Mouse (Mus musculus): ENCODE data around the gene Cacnb1. TPM values are rescaled to one million over a fixed set of nuclear protein-coding genes. Genes with fewer than 3 reads are reported as not detected.

The Cacnb1 gene
- polyA plus RNA-seq, 1 experiment = 0.32 TPM

DNA sequence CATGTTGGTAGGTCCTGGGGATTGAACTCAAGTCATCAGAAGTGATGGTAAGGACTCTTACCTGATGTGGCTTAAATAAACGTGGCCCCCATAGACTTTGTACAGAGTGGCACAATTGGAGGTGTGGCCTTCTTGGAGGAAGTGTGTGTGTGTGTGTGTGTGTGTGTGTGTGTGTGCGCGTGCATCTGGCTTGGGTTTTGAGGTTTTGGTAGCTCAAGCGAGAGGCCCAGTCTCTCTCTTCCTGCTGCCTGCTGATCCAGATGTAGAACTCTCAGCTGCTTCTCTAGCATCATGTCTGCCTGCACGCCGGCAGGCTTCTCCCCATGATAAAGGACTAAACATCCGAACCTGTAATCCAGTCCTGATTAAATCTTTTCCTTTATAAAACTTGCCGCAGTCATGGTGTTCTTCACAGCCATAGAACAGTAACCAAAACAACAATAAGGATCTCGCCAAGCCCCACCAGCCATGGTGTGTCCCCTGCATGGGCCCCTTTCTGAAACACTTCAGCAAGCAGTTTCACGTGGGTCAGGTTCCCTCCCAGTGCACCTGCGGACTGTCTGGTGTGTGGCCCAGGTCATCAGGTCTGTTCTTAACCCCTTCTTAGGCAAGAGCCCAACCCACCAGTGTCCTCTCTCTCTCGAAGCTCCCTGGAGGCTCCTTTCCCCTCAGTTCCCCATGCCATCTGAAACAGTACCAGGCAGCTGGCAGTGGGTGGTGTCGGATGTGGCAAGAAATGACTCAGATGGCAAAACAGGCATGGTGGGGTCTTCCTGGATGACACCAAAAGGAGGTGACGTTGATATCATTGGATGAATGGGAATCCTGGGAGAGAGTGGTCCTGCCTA lies 27.1 kb upstream of the Cacnb1 start:
- no peak for TF ChIP-seq GATA1 (IDR thresholded peaks at IDR 0.05; ENCODE audit: low read length)

GRCm38 (mm10) chr11:98047745-98048144 lies 24.9 kb upstream of the Cacnb1 start:
- no peak for TF ChIP-seq GATA1 (IDR thresholded peaks at IDR 0.05; ENCODE audit: low read length)

DNA sequence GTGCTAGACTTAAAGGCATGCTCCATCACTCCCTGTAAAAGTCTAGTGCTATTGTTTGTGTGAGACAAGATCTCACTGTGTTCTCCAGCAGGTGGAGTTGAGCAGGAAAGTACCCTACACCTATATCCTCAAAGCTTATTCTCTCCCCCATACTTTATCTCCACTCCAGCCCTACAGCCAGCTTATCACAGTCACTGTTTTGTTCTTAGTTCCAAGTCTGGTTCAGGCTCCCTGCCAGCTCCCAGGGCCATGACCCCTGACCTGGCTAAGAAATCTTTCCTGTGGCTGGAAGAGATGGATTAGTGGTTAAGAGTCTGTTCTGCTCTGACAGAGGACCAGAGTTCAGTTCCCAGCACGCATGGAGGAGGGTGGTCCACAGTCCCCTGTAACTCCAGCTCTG lies 23.6 kb upstream of the Cacnb1 start:
- TF ChIP-seq GATA1 (IDR thresholded peaks at IDR 0.05; ENCODE audit: low read length) = no peak

GRCm38 (mm10) chr11:98045596-98045995 lies 22.8 kb upstream of the Cacnb1 start:
- TF ChIP-seq GATA1 (IDR thresholded peaks at IDR 0.05; ENCODE audit: low read length) = no peak

DNA sequence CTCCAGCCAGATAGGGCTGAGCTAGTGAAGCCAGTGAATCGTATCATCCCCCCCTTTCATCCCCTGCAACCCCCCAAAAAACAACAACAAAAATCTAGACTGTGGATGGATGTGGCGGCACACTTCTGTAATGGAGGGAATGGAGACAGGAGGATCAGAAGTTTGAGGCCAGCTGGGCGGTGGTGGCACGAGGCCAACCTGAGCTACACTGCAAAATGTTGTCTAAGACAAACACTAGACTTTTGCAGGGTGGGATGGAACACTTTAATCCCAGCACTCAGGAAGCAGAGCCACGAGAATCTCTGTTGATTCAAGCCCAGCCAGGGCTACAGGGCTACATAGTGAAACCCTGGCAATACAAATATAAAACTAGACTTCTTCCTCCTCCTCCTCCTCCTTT lies 21.2 kb upstream of the Cacnb1 start:
- TF ChIP-seq GATA1 (IDR thresholded peaks at IDR 0.05; ENCODE audit: low read length) = no peak

GRCm38 (mm10) chr11:98042741-98043140 lies 19.9 kb upstream of the Cacnb1 start:
- no peak for TF ChIP-seq GATA1 (IDR thresholded peaks at IDR 0.05; ENCODE audit: low read length)

DNA sequence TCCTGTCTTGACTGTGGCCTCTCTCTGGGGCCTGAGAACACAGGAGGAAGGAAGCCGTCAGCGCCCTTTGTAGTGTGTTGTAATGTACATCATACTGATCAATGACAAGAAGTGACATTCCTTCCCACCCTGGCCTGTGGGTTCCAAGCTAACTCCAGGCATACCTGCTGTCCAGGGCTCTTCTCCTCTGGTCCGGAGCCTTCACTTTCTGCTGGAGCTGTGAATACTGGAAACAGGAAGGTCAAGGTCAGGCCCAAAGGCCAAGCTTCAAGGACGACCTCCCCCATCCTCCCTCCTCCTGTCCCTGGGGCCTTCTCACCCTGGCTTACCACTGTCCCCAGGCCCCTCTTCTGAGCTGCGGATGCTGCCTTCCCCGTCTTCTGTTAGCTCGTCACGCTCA lies 18.1 kb upstream of the Cacnb1 start:
- no peak for TF ChIP-seq GATA1 (IDR thresholded peaks at IDR 0.05; ENCODE audit: low read length)

DNA sequence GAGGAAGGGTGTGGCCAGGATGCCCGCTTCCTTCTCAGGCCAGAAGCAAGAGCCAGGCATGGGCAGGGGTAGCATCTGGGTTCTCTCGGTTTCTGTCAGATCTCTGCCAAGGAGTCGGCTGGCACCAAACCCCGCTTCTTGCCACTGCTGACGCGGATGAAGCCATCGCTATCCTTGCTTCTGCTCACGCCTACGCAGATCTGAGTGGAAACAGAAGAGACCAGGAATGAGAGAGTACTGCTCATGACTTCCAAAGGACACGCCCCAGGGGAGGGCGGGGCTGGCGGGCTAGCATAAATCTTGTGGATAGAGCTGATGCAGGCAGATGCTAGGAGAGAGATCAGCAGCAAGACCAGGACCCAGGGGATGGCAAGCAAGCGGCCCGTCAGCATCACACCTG lies 15.0 kb upstream of the Cacnb1 start:
- TF ChIP-seq GATA1 (IDR thresholded peaks at IDR 0.05; ENCODE audit: low read length) = no peak

DNA sequence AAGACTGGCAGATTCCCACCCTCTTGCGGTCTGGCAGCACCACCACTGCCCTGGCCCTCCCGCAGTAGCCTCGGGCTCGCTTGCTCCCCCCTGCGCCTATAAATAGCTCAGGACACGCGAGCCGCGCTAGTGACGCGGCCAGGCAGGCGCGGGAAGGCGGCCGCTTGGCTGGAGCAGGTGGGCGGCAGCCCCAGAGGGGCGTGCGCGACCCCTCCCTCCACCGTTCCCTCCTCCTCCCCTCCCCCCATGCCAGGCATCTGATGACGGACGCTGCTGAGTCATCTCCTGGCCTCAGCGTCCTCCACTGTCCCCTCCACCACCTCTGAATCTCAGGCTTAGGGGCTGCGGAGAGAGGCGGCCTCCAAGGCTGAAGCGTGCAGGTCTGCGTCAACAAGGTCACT lies 13.1 kb upstream of the Cacnb1 start:
- TF ChIP-seq GATA1 (IDR thresholded peaks at IDR 0.05; ENCODE audit: low read length) = no peak

DNA sequence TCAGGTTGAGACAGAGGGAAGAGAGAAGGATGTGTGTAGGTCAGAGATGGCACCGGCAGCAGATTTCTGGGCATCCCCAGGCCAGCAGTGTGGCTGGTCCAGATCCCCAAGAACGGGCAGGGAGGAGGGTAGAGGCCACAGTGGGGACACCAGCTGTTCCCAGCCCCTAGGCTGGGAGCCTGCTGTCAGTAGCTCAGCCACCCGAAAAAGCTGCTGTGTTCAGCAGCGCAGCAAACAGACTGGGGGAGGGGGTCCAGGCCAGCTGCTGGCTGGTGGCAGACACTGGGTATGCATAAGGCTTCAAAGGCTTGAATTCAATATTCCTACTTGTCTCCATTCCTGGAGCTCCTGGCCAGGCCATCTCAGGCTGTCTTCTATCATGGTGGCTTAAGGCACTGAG lies 12.0 kb upstream of the Cacnb1 start:
- no peak for TF ChIP-seq GATA1 (IDR thresholded peaks at IDR 0.05; ENCODE audit: low read length)

- TF ChIP-seq GATA1 (IDR thresholded peaks at IDR 0.05; ENCODE audit: low read length) = no peak
Measured at GRCm38 (mm10) chr11:98034061-98034460, 11.2 kb upstream of the Cacnb1 start.

DNA sequence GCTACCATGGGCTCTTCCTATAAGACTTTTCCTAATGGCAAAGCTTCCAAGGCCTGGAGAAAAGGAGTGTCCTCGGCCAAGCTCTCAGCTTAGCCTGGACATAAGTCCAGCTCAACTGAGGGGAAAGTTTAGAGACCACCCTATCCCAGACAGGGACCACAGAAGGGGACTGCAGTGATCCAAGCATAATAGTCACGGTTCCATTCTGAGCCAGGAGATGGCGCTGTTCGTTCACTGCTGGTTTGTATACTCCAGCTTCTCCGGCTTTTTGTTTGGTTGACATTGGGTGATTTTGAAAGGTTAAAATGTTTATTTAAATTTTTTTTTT lies 8.6 kb upstream of the Cacnb1 start:
- no peak for TF ChIP-seq GATA1 (IDR thresholded peaks at IDR 0.05; ENCODE audit: low read length)

DNA sequence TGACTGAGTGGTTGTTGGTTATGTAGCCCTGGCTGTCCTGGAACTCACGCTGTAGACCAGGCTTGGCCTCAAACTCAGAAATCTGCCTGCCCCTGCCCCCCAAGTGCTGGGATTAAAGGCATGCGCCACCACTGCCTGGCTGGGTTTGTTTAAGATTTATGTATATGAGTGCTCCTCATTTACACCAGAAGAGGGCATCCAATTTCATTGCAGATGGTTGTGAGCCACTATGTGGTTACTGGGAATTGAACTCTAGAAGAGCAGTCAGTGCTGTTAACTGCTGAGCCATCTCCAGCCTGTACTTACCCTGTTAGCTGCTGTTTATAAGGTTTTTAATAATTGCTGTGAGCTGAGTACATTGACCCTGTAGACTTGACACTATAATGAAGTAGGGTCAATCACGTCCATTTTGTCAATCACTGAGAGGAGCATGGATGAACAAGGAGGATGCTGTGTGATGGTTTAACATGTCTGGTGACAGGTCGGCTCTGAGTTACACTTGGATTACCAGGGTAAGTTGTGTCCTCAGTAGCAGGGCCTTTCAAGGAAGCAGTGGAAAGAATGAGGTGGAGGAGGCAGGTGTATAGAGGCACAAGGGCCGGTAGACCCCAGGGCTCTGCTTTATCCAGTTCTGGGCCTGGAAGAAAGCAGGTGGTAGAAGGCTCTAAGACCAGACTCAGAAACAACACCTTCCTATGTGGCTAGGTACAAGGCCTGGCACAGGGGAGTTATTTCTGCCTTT lies 8.0 kb upstream of the Cacnb1 start:
- no peak for TF ChIP-seq GATA1 (IDR thresholded peaks at IDR 0.05; ENCODE audit: low read length)

GRCm38 (mm10) chr11:98027785-98028184 lies 5.0 kb upstream of the Cacnb1 start:
- TF ChIP-seq GATA1 (IDR thresholded peaks at IDR 0.05; ENCODE audit: low read length) = no peak

DNA sequence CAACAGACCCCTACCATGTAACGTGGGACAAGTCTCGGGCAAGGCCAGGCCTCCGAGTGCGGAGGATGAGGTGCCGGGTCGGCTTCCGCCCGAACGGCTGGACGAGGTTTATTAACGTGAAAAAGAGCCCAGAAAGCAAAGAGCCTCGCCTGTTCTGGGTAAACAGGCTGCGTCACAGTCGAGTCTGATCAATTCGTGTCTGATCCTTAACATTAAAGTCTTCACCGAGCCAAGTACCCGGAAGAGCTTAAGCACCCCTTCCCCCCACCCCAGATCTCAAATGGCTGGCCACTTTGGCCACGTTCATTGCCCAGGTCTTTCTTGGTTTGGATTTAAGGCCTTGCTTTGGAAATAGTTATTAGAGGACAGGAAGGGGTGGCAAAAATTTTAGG lies 4.5 kb upstream of the Cacnb1 start:
- TF ChIP-seq GATA1 (IDR thresholded peaks at IDR 0.05; ENCODE audit: low read length) = no peak

DNA sequence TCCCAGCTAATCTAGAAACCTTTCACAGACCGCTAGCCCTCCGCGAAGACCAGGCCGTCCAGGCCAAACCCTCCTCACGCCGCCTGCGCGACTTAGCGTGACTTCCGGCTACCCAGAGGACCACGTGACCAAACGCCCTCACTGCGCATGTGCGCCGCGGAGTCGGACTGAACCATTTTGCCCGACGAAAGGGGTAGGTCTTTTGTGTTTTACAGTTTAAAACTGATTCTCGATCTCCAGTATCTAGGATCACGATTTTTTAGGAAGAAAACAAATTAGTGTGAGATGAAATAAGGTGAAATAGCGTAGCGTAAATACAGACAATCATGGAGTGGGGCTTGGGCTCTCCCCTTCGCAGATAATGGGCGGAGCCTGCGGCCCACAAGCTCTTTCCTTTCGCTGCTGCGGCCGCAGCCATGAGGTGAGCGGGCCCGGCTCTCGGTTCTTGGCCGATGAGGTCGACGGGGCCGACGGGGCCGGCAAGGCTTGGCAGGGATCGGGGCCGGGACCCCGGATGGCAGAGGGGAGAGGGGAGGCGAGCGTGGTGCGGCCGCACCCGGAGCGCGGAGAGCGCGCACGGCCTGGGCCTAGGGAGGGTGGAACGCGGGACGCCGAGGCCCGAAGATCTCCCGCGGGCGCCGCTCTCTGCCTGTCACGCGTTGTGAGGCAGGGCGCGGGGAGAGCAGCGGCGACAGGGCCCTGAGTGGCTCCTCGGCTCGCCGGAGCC lies 3.9 kb upstream of the Cacnb1 start, which contains the start of gene Rpl19:
Gene Rpl19, plus strand, starts transcription at position 141 of the 727 bp plus-strand sequence.
- TF ChIP-seq GATA1 (IDR thresholded peaks at IDR 0.05; ENCODE audit: low read length) = no peak
